Mouse (Mus musculus) CH12.LX (cell line): ENCODE data around the gene Sh3bp5l. TPM values are rescaled to one million over a fixed set of nuclear protein-coding genes. Genes with fewer than 3 reads are reported as not detected.

Experiments
- DNase-seq: peaks from one replicate; pipeline ENCODE4 v3.0.0-alpha.2; 2013; ENCODE audit errors: extremely low read depth
- H3K27ac ChIP-seq: 2 replicates; pipeline ENCODE4 v1.5.1; 2012; ENCODE audit warnings: low read depth, mild to moderate bottlenecking, control low read depth, moderate library complexity; ENCODE audit not compliant: insufficient read depth
- H3K27me3 ChIP-seq: replicated peaks from 2 replicates; pipeline ENCODE3; 2012; ENCODE audit warnings: inconsistent platforms
- H3K36me3 ChIP-seq, 2 experiments: replicated peaks in 1 of 2; 2 replicates each; pipeline versions ENCODE3 to v1.6.1; 2012; ENCODE audit warnings: inconsistent platforms in 1 of 2, low read length in 1 of 2, mild to moderate bottlenecking in 1 of 2, mixed read lengths in 1 of 2, moderate library complexity in 1 of 2; ENCODE audit not compliant: control insufficient read depth in 1 of 2, insufficient read depth in 1 of 2
- H3K4me1 ChIP-seq, 2 experiments: 2 replicates each; pipeline ENCODE4 v1.6.1; 2012; ENCODE audit warnings: inconsistent platforms in 1 of 2, moderate library complexity in 1 of 2; ENCODE audit not compliant: insufficient read depth in 2 of 2, control insufficient read depth in 1 of 2
- H3K4me2 ChIP-seq: 2 replicates; pipeline ENCODE4 v1.6.1; 2012; ENCODE audit warnings: low read depth, mild to moderate bottlenecking, control low read depth; ENCODE audit not compliant: poor library complexity, insufficient read depth, severe bottlenecking
- H3K4me3 ChIP-seq, 3 experiments: fragments of 150-350 bp in 1 of 3; sonication (generic) in 1 of 3; replicated peaks in 1 of 3; 2 replicates each; pipeline versions ENCODE3 to v1.5.1; 2011 to 2012; ENCODE audit warnings: low read depth in 2 of 3, low read length in 2 of 3, mild to moderate bottlenecking in 2 of 3, moderate library complexity in 2 of 3, control low read depth in 1 of 3, improper control_type of control experiment in 1 of 3, inconsistent platforms in 1 of 3, mixed read lengths in 1 of 3; ENCODE audit not compliant: poor library complexity in 1 of 3
- H3K79me2 ChIP-seq: replicated peaks from 2 replicates; pipeline ENCODE4 v1.6.1; 2012; ENCODE audit warnings: mild to moderate bottlenecking, moderate library complexity; ENCODE audit not compliant: control insufficient read depth, poor library complexity, insufficient read depth, severe bottlenecking; ENCODE audit errors: extremely low read depth
- H3K9ac ChIP-seq: 2 replicates; pipeline ENCODE4 v1.6.1; 2012; ENCODE audit warnings: low read depth, mild to moderate bottlenecking, control low read depth, moderate library complexity; ENCODE audit not compliant: insufficient read depth
- H3K9me3 ChIP-seq: replicated peaks from 2 replicates; pipeline ENCODE3; 2012; ENCODE audit warnings: low read length, inconsistent platforms, mixed read lengths
- CHD2 ChIP-seq: IDR thresholded peaks from 2 replicates; pipeline ENCODE4 v1.6.1; 2011; ENCODE audit warnings: low read length, improper control_type of control experiment
- E2F4 ChIP-seq: IDR thresholded peaks from 2 replicates; pipeline ENCODE4 v1.6.1; 2011; ENCODE audit warnings: low read depth, low read length, improper control_type of control experiment; ENCODE audit not compliant: insufficient replicate concordance
- ELF1 ChIP-seq: IDR thresholded peaks from 2 replicates; pipeline ENCODE4 v1.6.1; 2014; ENCODE audit warnings: low read depth, mild to moderate bottlenecking, inconsistent platforms, low read length, improper control_type of control experiment
- NRF1 ChIP-seq: IDR thresholded peaks from 2 replicates; pipeline ENCODE4 v1.6.1; 2014; ENCODE audit warnings: low read depth, mild to moderate bottlenecking, inconsistent platforms, low read length, improper control_type of control experiment, moderate library complexity
- PAX5 ChIP-seq: IDR thresholded peaks from 2 replicates; pipeline ENCODE4 v1.6.1; 2012; ENCODE audit warnings: low read length, inconsistent platforms, mixed read lengths
- POLR2AphosphoS2 ChIP-seq: IDR thresholded peaks from 2 replicates; pipeline ENCODE4 v1.6.1; 2011; ENCODE audit warnings: low read depth, low read length, improper control_type of control experiment
- RAD21 ChIP-seq: IDR thresholded peaks from 2 replicates; pipeline ENCODE4 v1.6.1; 2011; ENCODE audit warnings: low read depth, mild to moderate bottlenecking, low read length, improper control_type of control experiment, moderate library complexity
- TCF12 ChIP-seq: IDR thresholded peaks from 2 replicates; pipeline ENCODE4 v1.6.1; 2014; ENCODE audit warnings: low read depth, mild to moderate bottlenecking, inconsistent platforms, low read length, improper control_type of control experiment
- USF2 ChIP-seq: conservative IDR thresholded peaks from 2 replicates; pipeline ENCODE4 v1.6.1; 2011; ENCODE audit warnings: low read depth, low read length, improper control_type of control experiment
- ZMIZ1 ChIP-seq: IDR thresholded peaks from 2 replicates; pipeline ENCODE4 v1.6.1; 2012; ENCODE audit warnings: low read depth, mild to moderate bottlenecking, inconsistent platforms, low read length, improper control_type of control experiment
- ZNF384 ChIP-seq: IDR thresholded peaks from 2 replicates; pipeline ENCODE4 v1.6.1; 2012; ENCODE audit warnings: low read depth, low read length, improper control_type of control experiment, inconsistent platforms
- dilution Hi-C: fragments of 300-500 bp; cut with MboI; formaldehyde crosslinking; loops from 2 replicates; pipeline ENCODE4 v1.14.3; 2020; ENCODE audit warnings: low sequenced_read_pairs; ENCODE audit not compliant: extremely low pct_unique_long_range_greater_than_20kb, extremely low pct_ligation_motif_present
- in situ Hi-C: fragments of 300-500 bp; cut with MboI; formaldehyde crosslinking; loops from 3 replicates; pipeline ENCODE4 v1.14.3; 2019; ENCODE audit warnings: low sequenced_read_pairs, low pct_ligation_motif_present, low pct_unique_long_range_greater_than_20kb, mixed read lengths
- polyA plus RNA-seq: library from polyadenylated mRNA; unstranded; fragments of >175 nt; gene quantifications from 2 replicates; pipeline ENCODE4 v1.2.1, GENCODE M21; 2012; ENCODE audit warnings: low read depth; ENCODE audit not compliant: insufficient read length
- total RNA-seq, 2 experiments: library from RNA; depleted of rRNA; stranded (reverse); fragments of 300-350 nt in 1 of 2; fragments of >200 nt in 1 of 2; gene quantifications; 2 replicates each; pipeline ENCODE4 v1.2.3; 2012 to 2014

The Sh3bp5l gene
- total and polyA plus RNA-seq, 3 experiments: 18.6 to 27.7 (median 22.8) TPM

- Histone ChIP-seq H3K36me3 (peaks cover 3 to 49% of the 10 kb centered on the region in 2 experiments), H3K9ac (no peak overlapping the region), H3K27ac (no peak overlapping the region), H3K4me1 (peaks cover 8 to 22% of the 10 kb centered on the region in 2 experiments), H3K4me2 (no peak overlapping the region), H3K27me3 (no peaks in the 10 kb centered on the region), H3K79me2 (no peaks in the 10 kb centered on the region), H3K9me3 (no peaks in the 10 kb centered on the region), H3K4me3 (no peak overlapping the region)
- dilution Hi-C loops (no loop called here), in situ Hi-C loops (loop anchor here (10.0 kb wide), 2 partner anchors 124 to 354 kb away; no protein-coding TSS in a partner anchor)
- DNase-seq: no peak
- TF ChIP-seq NRF1: no peak
These were observed 21.9 kb upstream of the Sh3bp5l start for GRCm38 (mm10) chr11:58308661-58309060.

GRCm38 (mm10) chr11:58314069-58314468 lies 16.5 kb upstream of the Sh3bp5l start:
- Histone ChIP-seq H3K79me2 (no peaks in the 10 kb centered on the region), H3K4me1 (no peaks in the 10 kb centered on the region), H3K9me3 (no peaks in the 10 kb centered on the region), H3K27ac (no peak overlapping the region), H3K9ac (no peak overlapping the region), H3K36me3 (peaks cover 38 to 97% of the 10 kb centered on the region in 2 experiments), H3K4me2 (no peak overlapping the region), H3K4me3 (no peak overlapping the region), H3K27me3 (no peaks in the 10 kb centered on the region)
- no peak for TF ChIP-seq CHD2
- TF ChIP-seq RAD21: no peak
- no peak for TF ChIP-seq ZNF384
- no peak for TF ChIP-seq ELF1
- no peak for TF ChIP-seq NRF1
- no peak for TF ChIP-seq E2F4
- no peak for TF ChIP-seq PAX5
- no peak for TF ChIP-seq USF2
- in situ Hi-C loops (no loop called here), dilution Hi-C loops (no loop called here)
- no peak for DNase-seq

DNA sequence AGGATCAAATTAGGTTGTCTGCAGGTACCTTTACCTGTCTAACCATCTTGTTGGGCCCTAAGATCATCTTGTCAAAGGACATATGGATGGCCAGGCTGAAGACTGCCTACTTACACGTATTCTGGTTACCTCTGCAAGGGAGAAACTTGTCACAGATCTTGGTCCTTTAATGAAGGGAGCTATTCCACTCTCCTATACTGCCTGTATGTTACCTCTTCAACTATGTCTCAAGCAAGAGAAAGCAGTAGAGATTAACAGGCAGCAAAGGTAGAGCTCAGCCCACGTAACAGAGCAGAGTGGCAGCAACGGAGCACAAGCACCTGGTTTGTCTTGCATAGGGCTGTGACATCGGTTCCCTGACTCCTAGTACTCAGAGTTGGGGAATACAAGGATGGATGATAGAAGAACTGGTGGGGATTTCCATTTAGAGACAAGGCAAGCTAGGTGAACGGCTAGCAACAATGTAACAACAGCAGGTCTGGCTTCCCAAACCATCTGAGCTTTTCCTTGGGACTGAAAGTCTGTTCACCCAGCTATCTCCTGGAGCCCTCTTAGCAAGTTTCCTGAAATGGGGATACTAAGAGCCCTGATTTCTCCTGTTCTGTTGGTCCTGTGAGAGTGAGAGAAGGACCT lies 14.9 kb upstream of the Sh3bp5l start:
- Histone ChIP-seq H3K36me3 (peaks cover 42 to 97% of the 10 kb centered on the region in 2 experiments), H3K4me3 (no peak overlapping the region), H3K27me3 (no peaks in the 10 kb centered on the region), H3K79me2 (no peaks in the 10 kb centered on the region), H3K27ac (no peak overlapping the region), H3K9me3 (no peaks in the 10 kb centered on the region), H3K4me2 (no peak overlapping the region), H3K4me1 (no peaks in the 10 kb centered on the region), H3K9ac (no peak overlapping the region)
- in situ Hi-C loops (no loop called here), dilution Hi-C loops (no loop called here)
- TF ChIP-seq ZMIZ1 (0 out of 2 replicates have a peak, but pooled peaks have one; percentile 8), TCF12 (no peak), PAX5 (no peak), POLR2AphosphoS2 (no peak)
- no peak for DNase-seq
